ENCODE assay signal across 35 mouse cellular contexts in the genomic region with DNA sequence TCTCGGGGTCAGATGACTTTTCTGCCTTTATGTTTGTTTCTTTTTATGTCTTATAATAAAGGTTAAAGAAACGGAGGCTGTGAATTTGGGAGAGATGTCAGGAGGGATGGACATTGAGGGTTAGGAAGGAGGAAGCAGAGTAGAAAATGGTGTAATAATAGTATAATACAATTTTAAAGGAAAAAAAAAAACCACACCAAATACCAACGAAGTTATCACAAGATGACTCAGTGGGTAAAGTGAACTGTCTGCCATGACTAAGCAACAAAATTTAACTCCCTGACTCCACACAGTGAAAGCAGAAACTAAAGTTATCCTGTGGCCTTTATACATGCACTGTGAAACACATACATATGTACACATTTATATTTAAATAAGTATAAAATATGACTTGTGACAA. TPM values are rescaled to one million over a fixed set of nuclear protein-coding genes. Genes with fewer than 3 reads are reported as not detected.
"Had no signal": no experiment of that assay in that cellular context is flagged by ENCODE, and none has a peak within 500 bp of the region (broad histone marks: within the 10 kb centered on the region; RNA-seq: fewer than 3 reads in every experiment).

No protein-coding gene starts in this region.

RNA-seq across cellular contexts. Expression of a gene that starts 14.0 kb away (rescaled TPM):
- total RNA-seq: gastrocnemius, adult 2 months; gastrocnemius, postnatal 10 days; gastrocnemius, postnatal 25 days; gastrocnemius, postnatal 4 days; granulocyte monocyte progenitor cell, adult 5-6 weeks; heart, postnatal 10 days; heart, postnatal 4 days; layer of hippocampus, adult 2 months; layer of hippocampus, postnatal 10 days; layer of hippocampus, postnatal 25 days; left cerebral cortex, adult 2 months; left cerebral cortex, postnatal 14 days; left cerebral cortex, postnatal 36 days had no signal
- polyA plus RNA-seq: heart, embryonic 10.5 days; heart, embryonic 12.5 days; heart, embryonic 14.5 days; heart, embryonic 16.5 days; hindbrain, embryonic 10.5 days; hindbrain, embryonic 12.5 days; hindbrain, embryonic 14.5 days; hindbrain, embryonic 16.5 days; inflammation-experienced regulatory T-cells, adult 6 months; kidney, embryonic 14.5 days; limb, embryonic 10.5 days; limb, embryonic 12.5 days; liver, embryonic 11.5 days; liver, embryonic 13.5 days had no signal

RNA-seq across cellular contexts. Expression of a gene that starts 18.8 kb away (rescaled TPM):
- total RNA-seq: gastrocnemius, adult 2 months; gastrocnemius, postnatal 10 days; gastrocnemius, postnatal 25 days; gastrocnemius, postnatal 4 days; granulocyte monocyte progenitor cell, adult 5-6 weeks; heart, postnatal 10 days; heart, postnatal 25 days; heart, postnatal 4 days; layer of hippocampus, adult 2 months; layer of hippocampus, postnatal 10 days; layer of hippocampus, postnatal 25 days; left cerebral cortex, adult 2 months; left cerebral cortex, postnatal 14 days; left cerebral cortex, postnatal 36 days had no signal
- polyA plus RNA-seq: heart, embryonic 10.5 days; heart, embryonic 12.5 days; heart, embryonic 14.5 days; heart, embryonic 16.5 days; hindbrain, embryonic 10.5 days; hindbrain, embryonic 12.5 days; hindbrain, embryonic 14.5 days; hindbrain, embryonic 16.5 days; inflammation-experienced regulatory T-cells, adult 6 months; limb, embryonic 10.5 days; limb, embryonic 12.5 days; limb, embryonic 14.5 days; liver, embryonic 11.5 days; liver, embryonic 13.5 days; liver, embryonic 15.5 days had no signal

RNA-seq across cellular contexts. Expression of a gene that starts 40.5 kb away (rescaled TPM):
- total RNA-seq: gastrocnemius, postnatal 10 days; gastrocnemius, postnatal 25 days; gastrocnemius, postnatal 4 days; granulocyte monocyte progenitor cell, adult 5-6 weeks; layer of hippocampus, adult 2 months; layer of hippocampus, postnatal 10 days; layer of hippocampus, postnatal 25 days; left cerebral cortex, adult 2 months; left cerebral cortex, postnatal 14 days; left cerebral cortex, postnatal 36 days had no signal
- polyA plus RNA-seq: heart, embryonic 10.5 days; heart, embryonic 12.5 days; heart, embryonic 14.5 days; hindbrain, embryonic 10.5 days; hindbrain, embryonic 12.5 days; hindbrain, embryonic 14.5 days; hindbrain, embryonic 16.5 days; inflammation-experienced regulatory T-cells, adult 6 months; kidney, embryonic 14.5 days; limb, embryonic 10.5 days; limb, embryonic 12.5 days; liver, embryonic 11.5 days; liver, embryonic 13.5 days; liver, embryonic 15.5 days had no signal

RNA-seq across cellular contexts. Expression of a gene that starts 43.7 kb away (rescaled TPM):
- total RNA-seq: gastrocnemius, adult 2 months; gastrocnemius, postnatal 10 days; gastrocnemius, postnatal 25 days; gastrocnemius, postnatal 4 days; granulocyte monocyte progenitor cell, adult 5-6 weeks; heart, adult 18-20 months; heart, adult 8-10 months; heart, postnatal 10 days; heart, postnatal 25 days; heart, postnatal 4 days; layer of hippocampus, adult 2 months; layer of hippocampus, postnatal 10 days; layer of hippocampus, postnatal 25 days; left cerebral cortex, adult 2 months; left cerebral cortex, postnatal 14 days; left cerebral cortex, postnatal 36 days had no signal
- polyA plus RNA-seq: heart, embryonic 10.5 days; heart, embryonic 12.5 days; heart, embryonic 14.5 days; heart, embryonic 16.5 days; hindbrain, embryonic 10.5 days; hindbrain, embryonic 12.5 days; hindbrain, embryonic 14.5 days; hindbrain, embryonic 16.5 days; inflammation-experienced regulatory T-cells, adult 6 months; intestine, embryonic 15.5 days; intestine, postnatal 0 days; kidney, embryonic 14.5 days; kidney, embryonic 16.5 days; limb, embryonic 10.5 days; limb, embryonic 12.5 days; limb, embryonic 14.5 days; liver, embryonic 11.5 days; liver, embryonic 13.5 days; liver, embryonic 15.5 days had no signal

RNA-seq across cellular contexts. Expression of a gene that starts 56.4 kb away (rescaled TPM):
- total RNA-seq: gastrocnemius, adult 2 months; gastrocnemius, postnatal 10 days; gastrocnemius, postnatal 25 days; gastrocnemius, postnatal 4 days; granulocyte monocyte progenitor cell, adult 5-6 weeks; heart, adult 18-20 months; heart, adult 8-10 months; heart, postnatal 10 days; heart, postnatal 25 days; heart, postnatal 4 days; layer of hippocampus, adult 2 months; layer of hippocampus, postnatal 10 days; layer of hippocampus, postnatal 25 days; left cerebral cortex, adult 2 months; left cerebral cortex, postnatal 14 days; left cerebral cortex, postnatal 36 days had no signal
- polyA plus RNA-seq: heart, embryonic 10.5 days; heart, embryonic 12.5 days; heart, embryonic 14.5 days; heart, embryonic 16.5 days; hindbrain, embryonic 10.5 days; hindbrain, embryonic 12.5 days; hindbrain, embryonic 14.5 days; hindbrain, embryonic 16.5 days; inflammation-experienced regulatory T-cells, adult 6 months; intestine, embryonic 15.5 days; intestine, postnatal 0 days; kidney, embryonic 14.5 days; kidney, embryonic 16.5 days; limb, embryonic 10.5 days; limb, embryonic 12.5 days; limb, embryonic 14.5 days; liver, embryonic 11.5 days; liver, embryonic 13.5 days; liver, embryonic 15.5 days had no signal
